ENCODE assay signal across 13 mouse cellular contexts in genomic region chr9:79605722-79606121, GRCm38 (mm10).
DNase-seq lines count a peak whose midpoint lies in the region; ATAC-seq lines count a peak whose summit lies in the region.
"Had no signal": no experiment of that assay in that cellular context is flagged by ENCODE, and none has a peak within 500 bp of the region (broad histone marks: within the 10 kb centered on the region; RNA-seq: fewer than 3 reads in every experiment).

No protein-coding gene starts in this region.

- H3K9me3 ChIP-seq in midbrain, embryonic 12.5 days, result no peaks in the 10 kb centered on the region
- H3K9me3 ChIP-seq in midbrain, embryonic 10.5 days (replicated peaks), result no peaks in the 10 kb centered on the region
- no peaks in the 10 kb centered on the region for H3K9me3 ChIP-seq in forebrain, embryonic 12.5 days
- H3K9me3 ChIP-seq: embryonic facial prominence, embryonic 15.5 days; heart, embryonic 13.5 days had no signal

- WGBS in midbrain, embryonic 12.5 days, result 19% methylated on average over 5 of the region's 5 CpGs
- 52% methylated on average over 5 of the region's 5 CpGs for WGBS in midbrain, embryonic 10.5 days
- WGBS in forebrain, embryonic 12.5 days, result 3% methylated on average over 5 of the region's 5 CpGs

- H3K4me1 ChIP-seq in midbrain, embryonic 12.5 days, result peaks cover 9% of the 10 kb centered on the region
- peaks cover 13% of the 10 kb centered on the region for H3K4me1 ChIP-seq in midbrain, embryonic 10.5 days
- H3K4me1 ChIP-seq in forebrain, embryonic 12.5 days, result peaks cover 7% of the 10 kb centered on the region

- no peak overlapping the region for H3K4me2 ChIP-seq in midbrain, embryonic 12.5 days (replicated peaks)
- peak overlapping the region; percentile 6; the same call in 1 of the 2 replicates for H3K4me2 ChIP-seq in forebrain, embryonic 12.5 days
- H3K4me2 ChIP-seq: embryonic facial prominence, embryonic 15.5 days; heart, embryonic 13.5 days had no signal

- no peak overlapping the region for H3K4me3 ChIP-seq in midbrain, embryonic 12.5 days
- H3K4me3 ChIP-seq in midbrain, embryonic 10.5 days, result no peak overlapping the region
- no peak overlapping the region for H3K4me3 ChIP-seq in forebrain, embryonic 12.5 days (replicated peaks)
- H3K4me3 ChIP-seq: embryonic facial prominence, embryonic 15.5 days; gastrocnemius, adult 2 months; heart, embryonic 13.5 days had no signal

- no peak for DNase-seq in midbrain, embryonic 10.5 days (ENCODE audit: low spot score)
- DNase-seq in lung, postnatal 25 days (ENCODE audit: low spot score), result peak; percentile 26
- DNase-seq in retina, postnatal 1 day, result peak; percentile 6
- no peak for DNase-seq in frontal cortex, postnatal 10 days (ENCODE audit: low spot score in 2 of 2)
- no peak for DNase-seq in cerebellum, adult 11-12 months
- DNase-seq: cerebellum, adult 8-10 months; gastrocnemius, adult 2 months; kidney, postnatal 10 days; thymus, adult 18-20 months had no signal

- no peaks in the 10 kb centered on the region for H3K36me3 ChIP-seq in midbrain, embryonic 12.5 days
- no peaks in the 10 kb centered on the region for H3K36me3 ChIP-seq in midbrain, embryonic 10.5 days
- no peaks in the 10 kb centered on the region for H3K36me3 ChIP-seq in forebrain, embryonic 12.5 days (replicated peaks)

- H3K27me3 ChIP-seq in midbrain, embryonic 12.5 days, result peaks cover 32% of the 10 kb centered on the region
- H3K27me3 ChIP-seq in midbrain, embryonic 10.5 days (ENCODE audit: low read depth, poor library complexity, severe bottlenecking), result peaks cover 50% of the 10 kb centered on the region
- H3K27me3 ChIP-seq in forebrain, embryonic 12.5 days, result peaks cover 41% of the 10 kb centered on the region
- H3K27me3 ChIP-seq: embryonic facial prominence, embryonic 15.5 days; heart, embryonic 13.5 days had no signal

- no peak overlapping the region for H3K9ac ChIP-seq in midbrain, embryonic 12.5 days (replicated peaks)
- no peak overlapping the region for H3K9ac ChIP-seq in forebrain, embryonic 12.5 days
- H3K9ac ChIP-seq: embryonic facial prominence, embryonic 15.5 days; heart, embryonic 13.5 days had no signal

- H3K27ac ChIP-seq in midbrain, embryonic 12.5 days (replicated peaks), result no peak overlapping the region
- no peak overlapping the region for H3K27ac ChIP-seq in midbrain, embryonic 10.5 days (replicated peaks)
- no peak overlapping the region for H3K27ac ChIP-seq in forebrain, embryonic 12.5 days
- H3K27ac ChIP-seq: embryonic facial prominence, embryonic 15.5 days; gastrocnemius, adult 2 months; heart, embryonic 13.5 days had no signal

- peak; percentile 77 for ATAC-seq in midbrain, embryonic 12.5 days (ENCODE audit: low FRiP score, low read depth)
- peak; percentile 84 for ATAC-seq in forebrain, embryonic 12.5 days (ENCODE audit: low FRiP score)

Comparison
In these comparisons a context has a peak if more than half of its experiments do, and no peak if none do; other contexts are left out.
1. DNase-seq: peak in lung, postnatal 25 days (single experiment) and retina, postnatal 1 day (single experiment); none in midbrain, embryonic 10.5 days (single experiment), frontal cortex, postnatal 10 days (0 of 2) and cerebellum, adult 11-12 months (single experiment).